Mouse (Mus musculus): Measurements from ENCODE around the gene Olfr1454.

The Olfr1454 gene

GRCm38 (mm10) chr19:13060310-13060709, at the start of gene Olfr1454:
Gene Olfr1454, plus strand, starts transcription at chr19:13060610.
- DNase-seq (ENCODE audit: low spot score) = no peak

- no peak for DNase-seq (ENCODE audit: low spot score)
Observed at GRCm38 (mm10) chr19:13028227-13028626, 32.2 kb upstream of the Olfr1454 start, which contains the start of gene Olfr1453. Gene Olfr1453, minus strand, starts transcription at chr19:13028327.

- no peak for DNase-seq (ENCODE audit: low spot score)
Observed at GRCm38 (mm10) chr19:13093908-13094307, 33.5 kb downstream of the Olfr1454 start.

- DNase-seq (ENCODE audit: low spot score) = no peak
Observed at GRCm38 (mm10) chr19:13097791-13098190, 37.4 kb downstream of the Olfr1454 start, which contains the start of gene Olfr1457. Gene Olfr1457, minus strand, starts transcription at chr19:13097891.

GRCm38 (mm10) chr19:13106675-13107074, 46.3 kb downstream of the Olfr1454 start, which contains the start of gene Olfr1458:
Gene Olfr1458, minus strand, starts transcription at chr19:13106775.
- DNase-seq (ENCODE audit: low spot score) = no peak
